Mouse (Mus musculus) MEL (cell line): ENCODE measurements at regions not wholly inside any gene's neighbourhood (a gene's known extent, or its start where the extent isn't known, plus 50 kb on each side); places are given as distances from the start of the nearest gene placed in this dataset.

Source experiments
- DNase-seq: peaks from one replicate; pipeline ENCODE4 v3.0.0; 2011; ENCODE audit warnings: low read depth, low spot score
- H3K27ac ChIP-seq: 2 replicates; pipeline ENCODE4 v1.5.1; 2012; ENCODE audit warnings: low read depth, mild to moderate bottlenecking, control low read depth, low read length, moderate library complexity; ENCODE audit not compliant: control insufficient read depth
- H3K27me3 ChIP-seq, 2 experiments: fragments of 150-350 bp in 1 of 2; sonication (generic) in 1 of 2; 2 replicates each; pipeline ENCODE4 v1.6.1; 2012; ENCODE audit warnings: low read length in 2 of 2, mild to moderate bottlenecking in 2 of 2, improper control_type of control experiment in 1 of 2, moderate library complexity in 1 of 2; ENCODE audit not compliant: insufficient read depth in 2 of 2, control insufficient read depth in 1 of 2
- H3K36me3 ChIP-seq, 2 experiments: 2 replicates each; pipeline ENCODE4 v1.6.1; 2012 to 2014; ENCODE audit warnings: low read length in 2 of 2, improper control_type of control experiment in 1 of 2, inconsistent platforms in 1 of 2, mild to moderate bottlenecking in 1 of 2; ENCODE audit not compliant: insufficient read depth in 2 of 2, control insufficient read depth in 1 of 2
- H3K4me1 ChIP-seq, 2 experiments: fragments of 150-350 bp in 1 of 2; sonication (generic) in 1 of 2; 2 replicates each; pipeline ENCODE4 v1.6.1; 2012; ENCODE audit warnings: low read length in 2 of 2, improper control_type of control experiment in 1 of 2, mild to moderate bottlenecking in 1 of 2; ENCODE audit not compliant: insufficient read depth in 2 of 2, control insufficient read depth in 1 of 2
- H3K4me3 ChIP-seq, 2 experiments: fragments of 150-350 bp in 1 of 2; sonication (generic) in 1 of 2; 2 replicates each; pipeline ENCODE4 v1.5.1; 2012; ENCODE audit warnings: low read depth in 2 of 2, low read length in 2 of 2, mild to moderate bottlenecking in 2 of 2, moderate library complexity in 2 of 2, control low read depth in 1 of 2, improper control_type of control experiment in 1 of 2; ENCODE audit not compliant: control insufficient read depth in 1 of 2, insufficient read depth in 1 of 2
- H3K79me2 ChIP-seq: 2 replicates; pipeline ENCODE4 v1.6.1; 2012; ENCODE audit warnings: mild to moderate bottlenecking, low read length, moderate library complexity; ENCODE audit not compliant: control insufficient read depth, poor library complexity, insufficient read depth
- H3K9ac ChIP-seq: 2 replicates; pipeline ENCODE4 v1.6.1; 2012; ENCODE audit warnings: low read depth, mild to moderate bottlenecking, control low read depth, low read length, moderate library complexity; ENCODE audit not compliant: control insufficient read depth, poor library complexity, severe bottlenecking
- H3K9me3 ChIP-seq: fragments of 150-350 bp; sonication (generic); replicated peaks from 2 replicates; pipeline ENCODE4 v1.6.1; 2012; ENCODE audit warnings: mild to moderate bottlenecking, low read length, improper control_type of control experiment, moderate library complexity; ENCODE audit not compliant: insufficient read depth
- CHD1 ChIP-seq: IDR thresholded peaks from 2 replicates; pipeline ENCODE4 v1.6.1; 2012; ENCODE audit warnings: low read depth, mild to moderate bottlenecking, inconsistent platforms, low read length, improper control_type of control experiment
- E2F4 ChIP-seq: IDR thresholded peaks from 2 replicates; pipeline ENCODE4 v1.6.1; 2011; ENCODE audit warnings: low read depth, low read length, improper control_type of control experiment, borderline replicate concordance
- HCFC1 ChIP-seq: IDR thresholded peaks from 2 replicates; pipeline ENCODE4 v1.6.1; 2012; ENCODE audit warnings: low read depth, mild to moderate bottlenecking, inconsistent platforms, low read length, improper control_type of control experiment, moderate library complexity
- JUND ChIP-seq: IDR thresholded peaks from 2 replicates; pipeline ENCODE4 v1.6.1; 2011; ENCODE audit warnings: low read depth, mild to moderate bottlenecking, improper control_type of control experiment, low read length
- MEF2A ChIP-seq: IDR thresholded peaks from 2 replicates; pipeline ENCODE4 v1.6.1; 2014; ENCODE audit warnings: low read depth, mild to moderate bottlenecking, inconsistent platforms, low read length, improper control_type of control experiment; ENCODE audit not compliant: poor library complexity, insufficient replicate concordance, severe bottlenecking; ENCODE audit errors: extremely low read depth
- MXI1 ChIP-seq: IDR thresholded peaks from 2 replicates; pipeline ENCODE4 v1.6.1; 2011; ENCODE audit warnings: mild to moderate bottlenecking, low read depth, low read length, improper control_type of control experiment
- MYB ChIP-seq: IDR thresholded peaks from 2 replicates; pipeline ENCODE4 v1.6.1; 2011; ENCODE audit warnings: mild to moderate bottlenecking, low read depth, low read length, improper control_type of control experiment
- MYC ChIP-seq: IDR thresholded peaks from 2 replicates; pipeline ENCODE4 v1.6.1; 2011; ENCODE audit warnings: low read depth, mild to moderate bottlenecking, low read length, improper control_type of control experiment, moderate library complexity
- NELFE ChIP-seq: IDR thresholded peaks from 2 replicates; pipeline ENCODE4 v1.6.1; 2011; ENCODE audit warnings: low read depth, low read length, improper control_type of control experiment
- NRF1 ChIP-seq: IDR thresholded peaks from 2 replicates; pipeline ENCODE4 v1.6.1; 2014; ENCODE audit warnings: low read depth, mild to moderate bottlenecking, inconsistent platforms, low read length, improper control_type of control experiment, moderate library complexity; ENCODE audit not compliant: poor library complexity, insufficient read depth, severe bottlenecking
- POLR2AphosphoS5 ChIP-seq: IDR thresholded peaks from 2 replicates; pipeline ENCODE4 v1.6.1; 2012; ENCODE audit warnings: low read depth, borderline replicate concordance, mild to moderate bottlenecking, inconsistent platforms, low read length, moderate library complexity, mixed read lengths
- TAL1 ChIP-seq: IDR thresholded peaks from 2 replicates; pipeline ENCODE4 v1.6.1; 2012; ENCODE audit warnings: mild to moderate bottlenecking, inconsistent platforms, low read length, moderate library complexity, mixed read lengths
- TBP ChIP-seq: IDR thresholded peaks from 2 replicates; pipeline ENCODE4 v1.8.0; 2011; ENCODE audit warnings: low read depth, low read length, improper control_type of control experiment
- TCF12 ChIP-seq: IDR thresholded peaks from 2 replicates; pipeline ENCODE4 v1.6.1; 2014; ENCODE audit warnings: low read depth, mild to moderate bottlenecking, inconsistent platforms, low read length, improper control_type of control experiment, moderate library complexity
- UBTF ChIP-seq: IDR thresholded peaks from 2 replicates; pipeline ENCODE4 v1.6.1; 2012; ENCODE audit warnings: low read depth, mild to moderate bottlenecking, inconsistent platforms, low read length, improper control_type of control experiment, moderate library complexity, borderline replicate concordance; ENCODE audit not compliant: insufficient read depth
- ZC3H11A ChIP-seq: IDR thresholded peaks from 2 replicates; pipeline ENCODE4 v1.6.1; 2012; ENCODE audit warnings: low read depth, mild to moderate bottlenecking, inconsistent platforms, low read length, improper control_type of control experiment
- ZKSCAN1 ChIP-seq: IDR thresholded peaks from 2 replicates; pipeline ENCODE4 v1.6.1; 2012; ENCODE audit warnings: low read depth, mild to moderate bottlenecking, inconsistent platforms, low read length, improper control_type of control experiment, moderate library complexity
- ZMIZ1 ChIP-seq: IDR thresholded peaks from 2 replicates; pipeline ENCODE4 v1.6.1; 2012; ENCODE audit warnings: low read depth, mild to moderate bottlenecking, inconsistent platforms, low read length, improper control_type of control experiment, moderate library complexity
- ZNF384 ChIP-seq: IDR thresholded peaks from 2 replicates; pipeline ENCODE4 v1.6.1; 2012; ENCODE audit warnings: low read depth, mild to moderate bottlenecking, inconsistent platforms, low read length, improper control_type of control experiment

GRCm38 (mm10) chr11:17629541-17630171 lies 324.0 kb downstream of the Etaa1 start:
- H3K4me1 ChIP-seq, result no peaks in the 10 kb centered on the region
- no peaks in the 10 kb centered on the region for H3K27me3 ChIP-seq
- peaks cover 6 to 14% of the 10 kb centered on the region in 2 experiments for H3K36me3 ChIP-seq
- no peak overlapping the region for H3K4me3 ChIP-seq
- H3K27ac ChIP-seq, result no peak overlapping the region
- H3K9ac ChIP-seq, result no peak overlapping the region
- peaks cover 9% of the 10 kb centered on the region for H3K79me2 ChIP-seq
- no peaks in the 10 kb centered on the region for H3K9me3 ChIP-seq
- no peak for TF ChIP-seq ZKSCAN1
- TF ChIP-seq TCF12, result no peak
- no peak for TF ChIP-seq MXI1
- TF ChIP-seq UBTF, result no peak
- TF ChIP-seq MYB, result no peak
- TF ChIP-seq JUND, result no peak
- no peak for TF ChIP-seq MYC
- no peak for TF ChIP-seq NELFE
- TF ChIP-seq ZC3H11A, result no peak
- TF ChIP-seq, all 39 proteins: peak for 0
- DNase-seq, result no peak

GRCm38 (mm10) chr11:17630172-17630553 lies 323.5 kb downstream of the Etaa1 start:
- Histone ChIP-seq H3K9me3 (no peaks in the 10 kb centered on the region), H3K9ac (no peak overlapping the region)

GRCm38 (mm10) chr11:17637158-17637557 lies 316.5 kb downstream of the Etaa1 start:
- no peaks in the 10 kb centered on the region; the same call in 1 of the 2 replicates for H3K79me2 ChIP-seq
- DNase-seq, result no peak

More at GRCm38 (mm10) chr11:17630172-17630553, 323.5 kb downstream of the Etaa1 start:
- H3K36me3 ChIP-seq, result peaks cover 6 to 13% of the 10 kb centered on the region in 2 experiments
- no peak for TF ChIP-seq E2F4
- TF ChIP-seq HCFC1, result no peak
- TF ChIP-seq POLR2AphosphoS5, result no peak
- TF ChIP-seq ZNF384, result no peak
- TF ChIP-seq NRF1, result no peak
- TF ChIP-seq CHD1, result no peak
- no peak for TF ChIP-seq TBP
- no peak for TF ChIP-seq ZKSCAN1
- no peak for TF ChIP-seq TAL1
- no peak for TF ChIP-seq MEF2A
- no peak for DNase-seq
- no peak overlapping the region for H3K4me3 ChIP-seq
- no peaks in the 10 kb centered on the region for H3K4me1 ChIP-seq
- H3K27ac ChIP-seq, result no peak overlapping the region
- no peaks in the 10 kb centered on the region for H3K27me3 ChIP-seq
- H3K79me2 ChIP-seq, result peaks cover 9% of the 10 kb centered on the region

More at GRCm38 (mm10) chr11:17637158-17637557, 316.5 kb downstream of the Etaa1 start:
- peaks cover 0 to 8% of the 10 kb centered on the region in 2 experiments; a peak in 2 of 4 replicates for H3K36me3 ChIP-seq
- H3K27me3 ChIP-seq, result no peaks in the 10 kb centered on the region
- no peak overlapping the region for H3K9ac ChIP-seq
- H3K4me3 ChIP-seq, result no peak overlapping the region
- no peaks in the 10 kb centered on the region for H3K4me1 ChIP-seq
- H3K27ac ChIP-seq, result no peak overlapping the region
- H3K9me3 ChIP-seq, result no peaks in the 10 kb centered on the region
- TF ChIP-seq ZNF384 (no peak), ZMIZ1 (0 out of 2 replicates have a peak, but pooled peaks have one; percentile 5)
